ENCODE assay signal across 19 mouse cellular contexts in the genomic region with DNA sequence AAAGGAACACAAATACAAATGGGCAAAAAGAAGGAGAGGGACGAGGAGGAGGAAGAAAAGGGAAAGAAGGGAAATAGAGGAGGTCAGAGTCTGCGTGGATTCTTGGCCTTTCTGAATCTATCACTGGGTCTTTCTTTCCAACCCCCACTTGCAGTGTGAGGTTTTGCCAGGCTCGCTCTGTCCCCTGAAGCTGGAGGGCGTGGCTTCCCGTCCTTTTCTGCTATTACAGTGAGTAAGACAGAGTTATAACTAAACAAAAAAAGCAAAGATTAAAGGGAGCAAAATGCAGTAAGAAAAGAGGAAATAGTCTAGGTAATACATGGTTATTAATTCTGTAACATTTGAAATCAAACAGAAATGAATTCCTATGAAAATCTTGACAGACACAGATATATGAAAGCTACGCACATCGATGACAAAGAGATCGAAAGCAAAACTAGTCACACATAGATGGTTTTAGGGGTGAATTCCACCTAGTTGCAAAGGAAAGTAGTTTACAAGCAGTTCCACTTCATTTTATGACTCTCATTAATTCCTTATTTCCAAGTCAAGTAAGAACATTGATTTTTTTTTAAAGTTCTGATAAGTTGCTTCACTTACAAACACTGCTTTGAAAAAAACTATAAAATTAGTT. TPM values are rescaled to one million over a fixed set of nuclear protein-coding genes. Genes with fewer than 3 reads are reported as not detected.
A peak's percentile ranks its signal among the peaks of the same experiment; 100 is the strongest.
DNase-seq lines count a peak whose midpoint lies in the region; TF ChIP-seq lines count a peak whose summit lies in the region.
"Had no signal": no experiment of that assay in that cellular context is flagged by ENCODE, and none has a peak within 500 bp of the region (broad histone marks: within the 10 kb centered on the region; RNA-seq: fewer than 3 reads in every experiment).

No protein-coding gene starts in this region.

- no peaks in the 10 kb centered on the region for H3K27me3 ChIP-seq in thymus, adult 2 months (ENCODE audit: control insufficient read depth, insufficient read depth, low read length)
- H3K27me3 ChIP-seq in splenic B cell, adult 2 months (ENCODE audit: control insufficient read depth, insufficient read depth, low read length, poor library complexity, severe bottlenecking) = no peaks in the 10 kb centered on the region
- H3K27me3 ChIP-seq: megakaryocyte, embryonic 14.5 days; neural tube, embryonic 15.5 days had no signal

- TF ChIP-seq CTCF in thymus, adult 2 months (IDR thresholded peaks at IDR 0.05; ENCODE audit: borderline replicate concordance, control insufficient read depth, extremely low read depth, insufficient read depth, low read length, poor library complexity) = no peak

- no peak for TF ChIP-seq POLR2A in thymus, adult 2 months (IDR thresholded peaks at IDR 0.05; ENCODE audit: control insufficient read depth, extremely low read depth, insufficient read depth, low read length, poor library complexity)

- WGBS in thymus, adult 2 months = 7% methylated on average over 8 of the region's 8 CpGs

- peak; percentile 30 for DNase-seq in thymus, adult 2 months
- no peak for DNase-seq in thymus, postnatal 0 days (ENCODE audit: low spot score)
- DNase-seq in MEL-GATA-1-ER (ENCODE audit: extremely low read depth, low read depth) = peak; percentile 70
- DNase-seq in induced T-regulatory cell, adult 2 months (ENCODE audit: low read depth) = peak; percentile 85
- peak; percentile 65 for DNase-seq in splenic B cell, adult 2 months (ENCODE audit: low read depth, low spot score)
- DNase-seq in layer of hippocampus, adult 9-11 months = no peak
- DNase-seq in kidney, adult 18-20 months = no peak
- DNase-seq: adrenal gland, postnatal 25 days; cerebellum, adult 11 months; forebrain, postnatal 0 days; gastrocnemius, postnatal 10 days; heart, postnatal 4 days; kidney, adult 11 months; kidney, postnatal 4 days; liver; lung, adult 2 months; right cerebral cortex, adult 18-20 months had no signal

- peaks cover 12% of the 10 kb centered on the region for H3K4me1 ChIP-seq in thymus, adult 2 months (replicated peaks; ENCODE audit: control insufficient read depth, insufficient read depth, low read length)

- peak overlapping the region; percentile 60; the same call in 1 of the 2 replicates for H3K27ac ChIP-seq in thymus, adult 2 months (ENCODE audit: control insufficient read depth, insufficient read depth, low read length)
- H3K27ac ChIP-seq: neural tube, embryonic 15.5 days had no signal

- peak overlapping the region; percentile 37 for H3K4me3 ChIP-seq in thymus, adult 2 months (ENCODE audit: control insufficient read depth, insufficient read depth, low read length)
- H3K4me3 ChIP-seq: neural tube, embryonic 15.5 days had no signal

- no peaks in the 10 kb centered on the region for H3K36me3 ChIP-seq in thymus, adult 2 months (ENCODE audit: control insufficient read depth, insufficient read depth, low read length)
- H3K36me3 ChIP-seq in splenic B cell, adult 2 months (ENCODE audit: control insufficient read depth, insufficient read depth, low read length, poor library complexity, severe bottlenecking) = no peaks in the 10 kb centered on the region
- H3K36me3 ChIP-seq: neural tube, embryonic 15.5 days had no signal

RNA-seq across cellular contexts. Expression of gene Insl6, which starts 1.6 kb away (rescaled TPM):
- polyA plus RNA-seq in thymus, adult 2 months (2012; rRNA removed) = 9.6 and 9.8 TPM in 2 replicates
- 13.5 and 15.1 TPM in 2 replicates for polyA plus RNA-seq in thymus, postnatal 0 days (2015; fragmentation: Nextera tagmentation; extraction: Ambion mirVana)

RNA-seq across cellular contexts. Expression of gene Rln1, which starts 10.9 kb away (rescaled TPM):
- 0.20 and 0.38 TPM in 2 replicates for polyA plus RNA-seq in thymus, adult 2 months (2012; rRNA removed)
- 0.51 and 0.59 TPM in 2 replicates for polyA plus RNA-seq in thymus, postnatal 0 days (2015; fragmentation: Nextera tagmentation; extraction: Ambion mirVana)
- polyA plus RNA-seq: lung, adult 2 months had no signal

RNA-seq across cellular contexts. Expression of gene Plgrkt, which starts 43.7 kb away (rescaled TPM):
- polyA plus RNA-seq in thymus, adult 2 months (2012; rRNA removed) = 116 and 144 TPM in 2 replicates
- polyA plus RNA-seq in thymus, postnatal 0 days (2015; fragmentation: Nextera tagmentation; extraction: Ambion mirVana) = 308 and 317 TPM in 2 replicates

RNA-seq across cellular contexts. Expression of gene Cd274, which starts 43.7 kb away (rescaled TPM):
- 21.1 and 22.9 TPM in 2 replicates for polyA plus RNA-seq in thymus, adult 2 months (2012; rRNA removed)
- 11.3 and 12.0 TPM in 2 replicates for polyA plus RNA-seq in thymus, postnatal 0 days (2015; fragmentation: Nextera tagmentation; extraction: Ambion mirVana)

Comparison
In these comparisons a context has a peak if more than half of its experiments do, and no peak if none do; other contexts are left out.
1. DNase-seq: peak in thymus, adult 2 months (single experiment), MEL-GATA-1-ER (single experiment), induced T-regulatory cell, adult 2 months (single experiment) and splenic B cell, adult 2 months (single experiment); none in thymus, postnatal 0 days (single experiment), layer of hippocampus, adult 9-11 months (single experiment) and kidney, adult 18-20 months (single experiment).